Mouse (Mus musculus) bone marrow macrophage, adult 2 months (primary cell): ENCODE data around the gene Rab10.

Experiments
- CTCF ChIP-seq: IDR thresholded peaks from 2 replicates; pipeline ENCODE4 v1.5.1; 2012; ENCODE audit warnings: low read depth, mild to moderate bottlenecking, low read length, moderate library complexity
- POLR2A ChIP-seq: IDR thresholded peaks from 2 replicates; pipeline ENCODE4 v1.6.1; 2012; ENCODE audit warnings: mild to moderate bottlenecking, low read depth, low read length, borderline replicate concordance

GRCm38 (mm10) chr12:3235124-3235631 lies 74.6 kb downstream of the Rab10 start:
- TF ChIP-seq POLR2A (no peak), CTCF (no peak)
